Mouse (Mus musculus) intestine, embryonic 16.5 days (tissue): ENCODE data around the gene Sidt1. TPM values are rescaled to one million over a fixed set of nuclear protein-coding genes. Genes with fewer than 3 reads are reported as not detected.

Experiments used
- ATAC-seq: fragments of 200-750 bp; cut with Nextera tagmentation; 2 replicates; pipeline ENCODE4 v1.8.0; 2017; ENCODE audit warnings: moderate TSS enrichment, moderate library complexity
- H3K27ac ChIP-seq: fragments of 300-500 bp; sonication (generic); 2 replicates; pipeline ENCODE4 v1.5.1; 2014; ENCODE audit warnings: mild to moderate bottlenecking, low read length
- H3K27me3 ChIP-seq: fragments of 300-500 bp; sonication (generic); replicated peaks from 2 replicates; pipeline ENCODE4 v1.6.1; 2014; ENCODE audit warnings: low read length, control low read depth, mixed read lengths; ENCODE audit not compliant: control insufficient read depth, insufficient read depth
- H3K36me3 ChIP-seq: fragments of 300-500 bp; sonication (generic); 2 replicates; pipeline ENCODE4 v1.6.1; 2014; ENCODE audit warnings: low read length, control low read depth; ENCODE audit not compliant: control insufficient read depth, insufficient read depth
- H3K4me1 ChIP-seq: fragments of 300-500 bp; sonication (generic); 2 replicates; pipeline ENCODE4 v1.6.1; 2014; ENCODE audit warnings: low read length, control low read depth, mixed read lengths; ENCODE audit not compliant: control insufficient read depth, insufficient read depth
- H3K4me2 ChIP-seq: fragments of 300-500 bp; sonication (generic); 2 replicates; pipeline ENCODE4 v1.6.1; 2014; ENCODE audit warnings: low read depth, low read length, control low read depth
- H3K4me3 ChIP-seq: fragments of 300-500 bp; sonication (generic); 2 replicates; pipeline ENCODE4 v1.5.1; 2014; ENCODE audit warnings: mild to moderate bottlenecking, low read length
- H3K9ac ChIP-seq: fragments of 300-500 bp; sonication (generic); 2 replicates; pipeline ENCODE4 v1.6.1; 2014; ENCODE audit warnings: low read depth, low read length
- H3K9me3 ChIP-seq: fragments of 300-500 bp; sonication (generic); 2 replicates; pipeline ENCODE4 v1.6.1; 2016; ENCODE audit warnings: low read length, control low read depth; ENCODE audit not compliant: control insufficient read depth
- WGBS: fragments of 180-500 bp; shearing (Covaris S2); extraction: QIAGEN DNeasy Blood & Tissue Kit; methylation state at CpG from one replicate; pipeline ENCODE4 v1.1.7; 2014; 5-methylcytosine and 5-hydroxymethylcytosine counted together
- polyA plus RNA-seq: library from polyadenylated mRNA; unstranded; fragments of >200 nt; fragmentation: Nextera tagmentation; extraction: Ambion mirVana; gene quantifications from 2 replicates; pipeline ENCODE4 v1.2.1, GENCODE M21; 2015

Gene Sidt1
- polyA plus RNA-seq, 1 experiment from 2014 or later = 1.2 TPM

GRCm38 (mm10) chr16:44238835-44239263, 94.1 kb downstream of the Sidt1 start:
- Histone ChIP-seq H3K27me3 (no peaks in the 10 kb centered on the region), H3K9ac (no peak overlapping the region), H3K36me3 (no peaks in the 10 kb centered on the region), H3K9me3 (no peaks in the 10 kb centered on the region), H3K4me2 (no peak overlapping the region), H3K4me3 (no peak overlapping the region), H3K27ac (no peak overlapping the region), H3K4me1 (0 out of 2 replicates have a peak, but pooled peaks cover 3% of the 10 kb centered on the region)
- 40% methylated on average over 10 of the region's 10 CpGs for WGBS
- no peak for ATAC-seq

GRCm38 (mm10) chr16:44237836-44238235, 95.2 kb downstream of the Sidt1 start:
- H3K36me3 ChIP-seq = no peaks in the 10 kb centered on the region
- 0 out of 2 replicates have a peak, but pooled peaks cover 3% of the 10 kb centered on the region for H3K4me1 ChIP-seq
- no peak overlapping the region for H3K4me3 ChIP-seq
- H3K27ac ChIP-seq = no peak overlapping the region
- H3K27me3 ChIP-seq = no peaks in the 10 kb centered on the region
- no peak overlapping the region for H3K9ac ChIP-seq
- ATAC-seq = no peak
- H3K4me2 ChIP-seq = no peak overlapping the region
- 77% methylated on average over 3 of the region's 3 CpGs for WGBS
- no peaks in the 10 kb centered on the region for H3K9me3 ChIP-seq

GRCm38 (mm10) chr16:44233019-44233418, 100.0 kb downstream of the Sidt1 start:
- Histone ChIP-seq H3K4me1 (no peaks in the 10 kb centered on the region), H3K27ac (no peak overlapping the region), H3K9me3 (no peaks in the 10 kb centered on the region), H3K4me3 (no peak overlapping the region), H3K36me3 (no peaks in the 10 kb centered on the region), H3K9ac (no peak overlapping the region), H3K27me3 (no peaks in the 10 kb centered on the region), H3K4me2 (no peak overlapping the region)
- ATAC-seq = no peak
- 83% methylated on average over 7 of the region's 7 CpGs for WGBS

- WGBS = 88% methylated on average over 13 of the region's 13 CpGs
- Histone ChIP-seq H3K4me2 (no peak overlapping the region), H3K36me3 (no peaks in the 10 kb centered on the region), H3K4me1 (no peaks in the 10 kb centered on the region), H3K27me3 (no peaks in the 10 kb centered on the region), H3K4me3 (no peak overlapping the region), H3K9ac (no peak overlapping the region), H3K9me3 (no peaks in the 10 kb centered on the region), H3K27ac (no peak overlapping the region)
- ATAC-seq = no peak
These were observed 106.2 kb downstream of the Sidt1 start for GRCm38 (mm10) chr16:44226706-44227291.

GRCm38 (mm10) chr16:44221463-44221862, 111.5 kb downstream of the Sidt1 start:
- no peak for ATAC-seq
- no peak overlapping the region for H3K4me2 ChIP-seq
- no peak overlapping the region for H3K27ac ChIP-seq
- no peaks in the 10 kb centered on the region for H3K4me1 ChIP-seq
- H3K9me3 ChIP-seq = no peaks in the 10 kb centered on the region
- H3K27me3 ChIP-seq = no peaks in the 10 kb centered on the region
- peaks cover 12% of the 10 kb centered on the region; the same call in 1 of the 2 replicates for H3K36me3 ChIP-seq
- no peak overlapping the region for H3K9ac ChIP-seq
- H3K4me3 ChIP-seq = no peak overlapping the region
- WGBS = 82% methylated on average over 6 of the region's 6 CpGs

- H3K9me3 ChIP-seq = no peaks in the 10 kb centered on the region
- H3K9ac ChIP-seq = no peak overlapping the region
- no peak overlapping the region for H3K4me3 ChIP-seq
- 93% methylated on average over 7 of the region's 7 CpGs for WGBS
- no peaks in the 10 kb centered on the region for H3K4me1 ChIP-seq
- no peak overlapping the region for H3K4me2 ChIP-seq
- no peaks in the 10 kb centered on the region for H3K27me3 ChIP-seq
- ATAC-seq = no peak
- H3K27ac ChIP-seq = no peak overlapping the region
- peaks cover 20% of the 10 kb centered on the region for H3K36me3 ChIP-seq
These were observed 116.6 kb downstream of the Sidt1 start for GRCm38 (mm10) chr16:44216417-44216816.

GRCm38 (mm10) chr16:44215513-44215912, 117.5 kb downstream of the Sidt1 start:
- no peak for ATAC-seq
- WGBS = 94% methylated on average over 9 of the region's 9 CpGs

GRCm38 (mm10) chr16:44212703-44213102, 120.3 kb downstream of the Sidt1 start:
- H3K9me3 ChIP-seq = no peaks in the 10 kb centered on the region
- no peaks in the 10 kb centered on the region for H3K4me1 ChIP-seq
- peaks cover 14% of the 10 kb centered on the region for H3K36me3 ChIP-seq
- H3K27me3 ChIP-seq = no peaks in the 10 kb centered on the region
- 92% methylated on average over 7 of the region's 7 CpGs for WGBS
- no peak overlapping the region for H3K4me2 ChIP-seq
- H3K27ac ChIP-seq = no peak overlapping the region
- ATAC-seq = no peak
- no peak overlapping the region for H3K4me3 ChIP-seq
- H3K9ac ChIP-seq = no peak overlapping the region

More at GRCm38 (mm10) chr16:44215513-44215912, 117.5 kb downstream of the Sidt1 start:
- Histone ChIP-seq H3K4me3 (no peak overlapping the region), H3K4me2 (no peak overlapping the region), H3K9me3 (no peaks in the 10 kb centered on the region), H3K27me3 (no peaks in the 10 kb centered on the region), H3K9ac (no peak overlapping the region), H3K4me1 (no peaks in the 10 kb centered on the region), H3K36me3 (peaks cover 20% of the 10 kb centered on the region), H3K27ac (no peak overlapping the region)

- no peak overlapping the region for H3K4me2 ChIP-seq
- no peak for ATAC-seq
- H3K9me3 ChIP-seq = no peaks in the 10 kb centered on the region
- peaks cover 7% of the 10 kb centered on the region for H3K36me3 ChIP-seq
- no peaks in the 10 kb centered on the region for H3K27me3 ChIP-seq
- WGBS = 93% methylated on average over 1 of the region's 1 CpGs
- no peaks in the 10 kb centered on the region for H3K4me1 ChIP-seq
- H3K4me3 ChIP-seq = no peak overlapping the region
- H3K9ac ChIP-seq = no peak overlapping the region
- no peak overlapping the region for H3K27ac ChIP-seq
These were observed 122.0 kb downstream of the Sidt1 start for GRCm38 (mm10) chr16:44211054-44211414.
